Mouse (Mus musculus): ENCODE measurements around the gene Cox19. TPM values are rescaled to one million over a fixed set of nuclear protein-coding genes. Genes with fewer than 3 reads are reported as not detected.

Gene Cox19
- polyA plus RNA-seq, 1 experiment from 2014 or later, result 108 TPM

MicroRNAs within 50 kb of the gene (microRNA counts, 519-probe panel; counts per million panel counts)
- microRNA mmu-miR-339-3p, result 236 counts per million, percentile 44 among the panel's probes with 10 or more counts
- microRNA mmu-miR-339-5p, result 236 counts per million, percentile 44 among the panel's probes with 10 or more counts

Small RNAs within 50 kb of the gene (microRNA-seq; reads per million reads assigned to microRNA genes)
- 612 reads per million, percentile 73 among the genes with 10 or more reads in this experiment for gene Mir339

Other genes starting within 250 kb of the Cox19 start
- 27.7 and 31.1 TPM in 2 replicates for gene Prkar1b, start 201.4 kb downstream of the Cox19 start, polyA plus RNA-seq (2015; fragmentation: Nextera tagmentation; extraction: Ambion mirVana)
- gene Dnaaf5, start 201.2 kb downstream of the Cox19 start, polyA plus RNA-seq (2015; fragmentation: Nextera tagmentation; extraction: Ambion mirVana), result 4.4 and 4.6 TPM in 2 replicates
- 51.5 and 53.0 TPM in 2 replicates for gene Sun1, start 150.8 kb downstream of the Cox19 start, polyA plus RNA-seq (2015; fragmentation: Nextera tagmentation; extraction: Ambion mirVana)
- 137 and 160 TPM in 2 replicates for gene Get4, start 99.1 kb downstream of the Cox19 start, polyA plus RNA-seq (2015; fragmentation: Nextera tagmentation; extraction: Ambion mirVana)
- gene Adap1, start 25.8 kb downstream of the Cox19 start, polyA plus RNA-seq (2015; fragmentation: Nextera tagmentation; extraction: Ambion mirVana), result 0.61 and 0.63 TPM in 2 replicates
- 12.8 and 17.0 TPM in 2 replicates for gene Cyp2w1, start 1.2 kb upstream of the Cox19 start, polyA plus RNA-seq (2015; fragmentation: Nextera tagmentation; extraction: Ambion mirVana)
- gene Gpr146, start 26.3 kb upstream of the Cox19 start, polyA plus RNA-seq (2015; fragmentation: Nextera tagmentation; extraction: Ambion mirVana), result 1.7 and 2.5 TPM in 2 replicates
- 3.1 and 3.5 TPM in 2 replicates for gene C130050O18Rik, start 53.9 kb upstream of the Cox19 start, polyA plus RNA-seq (2015; fragmentation: Nextera tagmentation; extraction: Ambion mirVana)
- 1.2 and 1.6 TPM in 2 replicates for gene Gper1, start 71.7 kb upstream of the Cox19 start, polyA plus RNA-seq (2015; fragmentation: Nextera tagmentation; extraction: Ambion mirVana)
- 32.6 and 35.6 TPM in 2 replicates for gene 3110082I17Rik, start 109.1 kb upstream of the Cox19 start, polyA plus RNA-seq (2015; fragmentation: Nextera tagmentation; extraction: Ambion mirVana)
- gene Zfand2a, start 133.1 kb upstream of the Cox19 start, polyA plus RNA-seq (2015; fragmentation: Nextera tagmentation; extraction: Ambion mirVana), result 10.5 and 12.2 TPM in 2 replicates
- 2.3 and 4.4 TPM in 2 replicates for gene Uncx, start 192.1 kb upstream of the Cox19 start, polyA plus RNA-seq (2015; fragmentation: Nextera tagmentation; extraction: Ambion mirVana)